Mouse (Mus musculus): ENCODE data around the gene Rbm6.

Rbm6 gene

GRCm38 (mm10) chr9:107872350-107873098 lies 513 bp downstream of the Rbm6 start:
- peak; percentile 93 to 97 for DNase-seq

DNA sequence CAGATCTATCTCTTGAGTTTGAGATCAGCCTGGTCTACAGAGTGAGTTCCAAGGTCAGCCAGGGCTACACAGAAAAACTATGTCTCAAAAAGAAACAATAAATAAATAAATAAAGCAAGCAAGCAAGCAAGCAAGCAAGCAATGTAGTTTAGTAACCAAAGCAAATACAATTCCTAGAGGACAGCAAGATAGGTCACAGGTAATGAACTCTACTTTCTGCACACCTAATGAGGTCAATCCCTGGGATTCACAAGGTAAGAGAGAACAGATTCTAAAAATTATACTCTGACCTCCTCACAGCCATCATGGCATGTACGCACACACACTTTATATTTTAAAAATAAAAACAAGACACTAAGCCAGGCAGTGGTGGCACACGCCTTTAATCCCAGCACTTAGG lies 7.0 kb downstream of the Rbm6 start:
- no peak for DNase-seq

DNA sequence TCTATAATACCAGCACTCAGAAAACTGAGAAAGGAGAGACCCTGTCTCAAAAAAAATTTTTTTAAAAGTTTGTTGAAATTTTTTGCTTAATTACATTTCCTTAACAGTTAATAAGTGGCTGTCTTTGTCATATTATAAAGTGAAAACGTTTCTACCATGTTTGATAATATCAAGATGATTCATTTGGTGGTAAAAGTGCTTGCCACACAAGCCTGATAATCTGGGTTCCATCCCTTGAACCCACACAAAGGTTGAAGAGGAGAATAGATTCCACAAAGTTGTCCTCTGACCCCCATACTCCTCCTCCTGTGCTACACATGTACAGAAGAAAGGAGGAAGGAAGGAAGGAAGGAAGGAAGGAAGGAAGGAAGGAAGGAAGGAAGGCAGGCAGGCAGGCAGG lies 8.5 kb downstream of the Rbm6 start:
- DNase-seq, result no peak

DNA sequence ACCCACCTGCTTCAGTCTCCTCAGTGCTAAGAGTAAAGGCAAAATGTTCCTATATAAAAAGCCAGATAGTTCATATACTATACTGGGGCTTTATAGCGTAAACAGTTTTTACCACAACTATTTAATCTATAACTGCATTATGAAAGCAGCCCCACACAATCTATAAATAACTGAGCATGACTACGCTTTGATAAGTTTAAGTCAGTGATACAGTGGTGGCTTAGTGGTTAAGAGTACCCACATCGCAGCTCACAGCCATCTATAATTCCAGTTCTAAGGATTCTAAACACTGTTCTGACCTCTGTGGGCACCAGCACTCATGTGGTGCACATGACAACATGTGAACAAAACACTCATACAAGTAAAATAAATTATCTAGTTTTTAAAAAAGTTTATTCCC lies 14.7 kb downstream of the Rbm6 start:
- no peak for DNase-seq

DNA sequence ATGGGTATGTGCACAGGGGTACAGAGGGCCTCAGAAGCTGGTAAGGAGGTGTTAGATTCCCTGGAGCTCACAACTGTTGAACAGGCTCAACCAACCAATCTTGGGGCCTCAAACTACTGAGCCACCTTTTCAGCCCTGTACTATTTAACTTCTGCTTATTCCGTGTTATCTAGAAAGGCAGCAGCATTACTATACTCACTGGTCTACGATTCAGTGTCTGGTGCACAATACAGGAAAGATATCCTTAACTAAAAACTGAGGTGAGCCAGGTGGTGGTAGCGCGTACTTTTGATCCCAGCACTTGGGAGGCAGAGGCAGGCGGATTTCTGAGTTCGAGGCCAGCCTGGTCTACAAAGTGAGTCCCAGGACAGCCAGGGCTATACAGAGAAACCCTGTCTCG lies 24.1 kb downstream of the Rbm6 start:
- no peak for DNase-seq

DNA sequence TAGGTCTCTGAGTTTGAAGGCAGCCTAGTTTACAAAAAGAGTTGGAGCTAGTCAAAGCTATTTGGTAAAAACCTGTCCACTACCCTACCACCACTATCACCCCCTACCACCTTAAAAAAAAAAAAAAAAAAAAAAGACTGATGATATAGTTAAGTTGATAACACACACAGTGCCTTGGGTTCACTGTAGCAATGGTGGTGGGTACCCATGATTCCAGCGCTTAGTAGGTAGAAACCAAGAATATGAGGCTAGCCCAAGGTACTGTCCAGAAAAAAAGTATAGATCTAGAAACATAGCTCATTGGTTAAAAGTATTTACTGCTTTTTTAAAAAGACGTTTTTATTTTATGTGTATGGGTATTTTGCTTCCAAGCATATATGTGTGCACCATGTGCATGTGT lies 30.3 kb downstream of the Rbm6 start:
- no peak for DNase-seq

GRCm38 (mm10) chr9:107838869-107839268 lies 34.2 kb downstream of the Rbm6 start:
- DNase-seq, result no peak

GRCm38 (mm10) chr9:107833826-107834225 lies 39.2 kb downstream of the Rbm6 start:
- no peak for DNase-seq

DNA sequence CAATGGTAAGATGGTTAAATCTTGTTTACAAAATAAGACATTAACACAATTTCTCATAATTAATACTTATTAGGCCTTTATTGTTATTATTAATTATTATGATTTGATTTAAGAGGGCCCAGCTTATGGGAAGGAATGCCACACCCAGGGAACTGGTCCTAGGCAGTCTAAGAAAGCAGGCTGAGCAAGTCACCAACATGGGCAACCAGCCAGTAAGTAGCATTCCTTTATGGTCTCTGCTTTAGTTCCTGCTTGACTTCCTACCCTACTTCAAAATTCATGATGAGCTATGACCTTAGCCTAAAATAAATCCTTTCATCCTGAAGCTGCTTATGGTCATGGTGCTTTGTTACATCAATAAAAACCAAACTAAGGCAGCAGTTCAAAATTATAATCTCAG lies 41.3 kb downstream of the Rbm6 start:
- no peak for DNase-seq

GRCm38 (mm10) chr9:107812132-107812531 lies 60.9 kb downstream of the Rbm6 start:
- no peak for DNase-seq

- DNase-seq, result no peak
Observed at GRCm38 (mm10) chr9:107810985-107811384, 62.1 kb downstream of the Rbm6 start.

DNA sequence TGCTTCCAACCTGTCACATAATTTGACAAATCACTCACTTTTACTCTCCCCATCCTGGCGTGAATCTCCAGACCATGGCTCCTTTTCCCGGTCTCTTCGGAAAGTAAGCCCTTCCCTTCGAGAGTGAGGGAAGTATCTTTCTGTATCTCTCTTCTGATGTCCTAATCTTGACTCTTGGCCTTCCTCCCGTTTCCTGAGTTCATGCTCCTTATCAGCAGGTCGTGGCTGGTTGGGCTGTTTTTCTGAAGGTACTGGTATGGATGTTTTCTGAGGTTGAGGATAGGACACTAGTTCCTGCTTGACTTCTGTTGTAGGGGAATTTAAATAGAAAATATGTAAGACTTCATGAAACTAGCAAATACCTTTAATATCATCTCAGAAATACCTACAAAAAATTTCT lies 81.3 kb downstream of the Rbm6 start:
- no peak for DNase-seq

DNA sequence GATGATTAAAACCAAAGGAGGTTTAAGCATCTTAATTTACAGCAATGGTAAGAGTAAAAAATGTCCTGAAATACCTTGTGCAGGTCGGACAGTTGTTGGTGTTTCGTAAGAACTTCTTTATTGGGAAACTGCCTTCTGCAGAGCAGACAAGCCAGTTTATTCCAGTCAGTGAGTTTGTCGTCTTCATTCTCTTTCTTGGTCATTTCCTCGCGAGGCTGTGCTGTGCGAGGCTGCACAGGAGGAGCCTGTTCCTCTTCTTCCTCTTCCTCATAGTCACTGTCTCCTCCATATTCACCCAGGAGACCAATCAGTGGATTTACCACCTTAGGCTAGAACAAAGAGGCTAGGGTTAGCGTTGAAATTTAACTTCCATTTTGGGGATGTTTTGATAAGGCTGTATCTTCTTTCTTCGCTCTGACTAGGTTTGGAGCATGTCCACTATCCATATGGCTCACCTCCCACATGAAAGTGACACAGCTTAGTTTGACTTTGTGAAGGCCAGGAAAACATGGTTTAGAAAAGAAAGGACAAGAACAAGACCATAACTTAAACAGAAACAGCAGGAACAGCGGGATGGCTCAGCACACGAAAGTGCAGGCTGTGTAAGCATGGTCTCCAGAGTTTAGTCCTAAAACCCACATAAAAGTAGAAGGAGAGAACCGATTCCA lies 90.4 kb downstream of the Rbm6 start:
- DNase-seq, result no peak

DNA sequence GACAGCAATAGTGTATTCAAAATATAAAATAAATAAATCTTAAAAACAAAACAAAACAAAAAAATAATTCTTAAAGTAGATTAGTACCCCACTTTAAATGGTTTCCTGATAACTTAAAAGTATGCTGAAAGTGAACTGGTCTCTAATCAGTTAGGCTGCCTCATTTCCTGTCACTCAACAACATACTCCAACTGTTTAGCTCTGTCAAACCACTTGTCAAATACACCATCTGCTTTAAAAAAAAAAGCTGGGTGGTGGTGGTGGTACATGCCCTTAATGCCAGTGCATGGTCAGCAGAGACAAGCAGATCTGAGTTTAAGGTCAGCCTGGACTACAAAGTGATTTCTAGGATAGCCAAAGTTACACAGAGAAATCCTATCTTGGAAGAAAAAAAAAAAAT lies 96.2 kb downstream of the Rbm6 start:
- DNase-seq, result no peak

DNA sequence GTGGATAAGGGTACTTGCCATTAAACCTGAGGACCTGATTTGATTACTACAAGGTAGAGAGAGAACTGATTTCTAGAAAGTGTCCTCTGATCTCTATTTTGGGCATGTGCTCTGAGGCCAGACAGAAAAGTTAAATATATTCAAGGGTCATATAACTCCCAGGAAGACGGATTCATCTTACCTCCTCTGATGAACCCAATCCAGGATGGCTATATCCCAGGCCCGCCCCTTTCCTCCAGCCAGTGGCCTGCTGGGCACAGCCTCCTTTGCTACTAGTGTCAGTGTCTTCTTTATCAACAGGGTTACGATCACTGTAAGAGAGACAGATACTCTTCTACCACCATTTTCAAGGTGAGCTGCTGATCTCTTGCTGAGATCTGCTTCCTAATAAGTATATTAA lies 98.6 kb downstream of the Rbm6 start:
- no peak for DNase-seq

DNA sequence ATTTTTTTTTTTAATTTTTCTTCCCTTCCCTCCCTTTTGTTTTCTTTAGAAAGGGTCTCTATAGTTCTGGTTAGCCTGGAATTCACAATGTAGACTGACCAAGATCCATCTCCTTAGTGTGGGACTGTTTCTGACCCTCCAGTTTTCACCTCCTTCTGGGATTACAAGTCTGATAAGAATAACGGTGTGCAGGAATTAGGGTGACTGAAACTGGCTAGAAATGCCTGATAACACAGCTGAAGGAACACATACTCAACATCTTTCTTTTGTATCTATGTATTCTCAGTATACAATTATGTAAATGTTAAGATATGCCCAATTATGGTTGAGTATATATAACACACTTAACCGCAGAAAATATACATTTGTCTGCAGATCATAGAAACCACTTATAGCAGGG lies 101.3 kb downstream of the Rbm6 start:
- DNase-seq, result no peak

GRCm38 (mm10) chr9:107770374-107771290 lies 102.4 kb downstream of the Rbm6 start, which contains the start of gene Rbm5:
TSS of gene Rbm5 (minus strand) at chr9:107770996.
- DNase-seq, result peak; percentile 93 to 96

- no peak for DNase-seq
Observed at GRCm38 (mm10) chr9:107770037-107770373, 103.0 kb downstream of the Rbm6 start.

- no peak for DNase-seq
Observed at GRCm38 (mm10) chr9:107769445-107770000, 103.5 kb downstream of the Rbm6 start.

DNA sequence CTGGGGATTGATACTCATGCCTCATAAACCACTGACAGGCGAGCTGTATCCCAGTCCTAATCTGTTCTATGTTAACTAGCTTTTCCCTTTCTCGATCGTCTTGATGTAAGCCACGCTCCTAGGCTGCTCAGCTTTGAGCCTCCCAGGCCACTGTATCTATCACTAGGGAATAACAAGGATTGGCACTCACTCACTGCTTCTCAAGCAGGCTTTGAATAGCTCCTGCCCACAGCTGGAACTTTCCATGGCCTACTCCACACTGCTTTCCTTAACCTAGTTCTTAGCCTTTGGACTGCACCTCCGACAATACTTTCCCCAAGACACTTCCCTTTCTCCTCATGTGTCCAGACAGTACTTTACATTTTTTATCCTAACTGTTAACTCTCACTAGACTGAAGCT lies 104.2 kb downstream of the Rbm6 start:
- DNase-seq, result no peak

DNA sequence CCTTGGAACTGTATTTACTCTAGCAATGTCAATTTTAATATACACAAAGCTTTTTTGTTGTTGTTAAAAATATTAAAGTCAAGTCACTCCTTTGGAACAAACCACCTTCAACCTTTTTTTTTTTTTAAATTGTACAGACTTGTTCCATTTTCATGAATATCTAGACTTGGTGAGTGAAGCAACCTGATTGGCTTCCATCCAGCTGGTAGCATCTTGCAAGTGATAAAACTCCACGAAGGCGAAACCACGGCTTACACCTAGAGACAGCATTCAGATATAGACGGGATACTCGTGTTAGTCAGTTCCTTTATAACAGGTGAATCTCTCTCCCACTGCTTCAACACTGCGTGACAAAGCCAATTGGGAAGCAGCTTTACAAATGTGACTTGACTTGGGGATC lies 113.4 kb downstream of the Rbm6 start:
- no peak for DNase-seq

- DNase-seq, result no peak
Observed at GRCm38 (mm10) chr9:107750378-107750777, 122.7 kb downstream of the Rbm6 start.

GRCm38 (mm10) chr9:107748063-107748462 lies 125.0 kb downstream of the Rbm6 start:
- no peak for DNase-seq

Data from kidney, postnatal 4 days (tissue).